Mouse (Mus musculus) liver, embryonic 14.5 days (tissue): Measurements from ENCODE around the gene Hemk1. TPM values are rescaled to one million over a fixed set of nuclear protein-coding genes. Genes with fewer than 3 reads are reported as not detected.

Experiments used
- ATAC-seq: fragments of 200-750 bp; cut with Nextera tagmentation; 2 replicates; pipeline ENCODE4 v1.8.0; 2017; ENCODE audit warnings: moderate number of reproducible peaks, mild to moderate bottlenecking, moderate library complexity; ENCODE audit not compliant: insufficient read depth
- DNase-seq, 3 experiments: peaks; one replicate each; pipeline ENCODE4 v3.0.0-alpha.2; 2012 to 2013; ENCODE audit warnings: low read depth in 3 of 3, low spot score in 3 of 3
- H3K27ac ChIP-seq: fragments of 300-500 bp; sonication (generic); 2 replicates; pipeline ENCODE4 v1.5.1; 2014; ENCODE audit warnings: moderate library complexity, mild to moderate bottlenecking, control low read depth, inconsistent platforms
- H3K27me3 ChIP-seq: fragments of 300-500 bp; sonication (generic); 2 replicates; pipeline ENCODE4 v1.6.1; 2014; ENCODE audit warnings: mild to moderate bottlenecking, low read length, moderate library complexity; ENCODE audit not compliant: control insufficient read depth, insufficient read depth
- H3K36me3 ChIP-seq: fragments of 300-500 bp; sonication (generic); replicated peaks from 2 replicates; pipeline ENCODE4 v1.6.1; 2014; ENCODE audit warnings: low read depth; ENCODE audit not compliant: control insufficient read depth, insufficient read depth
- H3K4me1 ChIP-seq, 2 experiments: fragments of 200-500 bp in 1 of 2; fragments of 300-500 bp in 1 of 2; sonication (generic) in 1 of 2; replicated peaks; 2 replicates each; pipeline ENCODE4 v1.6.1; 2012 to 2014; ENCODE audit warnings: antibody characterized with exemption in 1 of 2, inconsistent platforms in 1 of 2, low read length in 1 of 2; ENCODE audit not compliant: control insufficient read depth in 2 of 2, insufficient read depth in 2 of 2
- H3K4me2 ChIP-seq: fragments of 300-500 bp; sonication (generic); 2 replicates; pipeline ENCODE4 v1.6.1; 2014; ENCODE audit warnings: low read depth, mild to moderate bottlenecking, control low read depth, moderate library complexity
- H3K4me3 ChIP-seq, 2 experiments: fragments of 200-500 bp in 1 of 2; fragments of 300-500 bp in 1 of 2; sonication (generic) in 1 of 2; 2 replicates each; pipeline ENCODE4 v1.5.1; 2012 to 2014; ENCODE audit warnings: low read depth in 2 of 2, low read length in 2 of 2, mild to moderate bottlenecking in 2 of 2, control low read depth in 1 of 2, inconsistent platforms in 1 of 2, moderate library complexity in 1 of 2; ENCODE audit not compliant: insufficient read depth in 1 of 2
- H3K9ac ChIP-seq: fragments of 300-500 bp; sonication (generic); replicated peaks from 2 replicates; pipeline ENCODE4 v1.6.1; 2014; ENCODE audit warnings: mild to moderate bottlenecking, control low read depth, moderate library complexity
- H3K9me3 ChIP-seq: fragments of 300-500 bp; sonication (generic); 2 replicates; pipeline ENCODE4 v1.6.1; 2016; ENCODE audit warnings: low read length, mixed read lengths; ENCODE audit not compliant: control insufficient read depth
- CTCF ChIP-seq: IDR thresholded peaks from 2 replicates; pipeline ENCODE4 v1.5.1; 2016; ENCODE audit warnings: antibody characterized with exemption, low read depth, control low read depth
- EP300 ChIP-seq: IDR thresholded peaks from 2 replicates; pipeline ENCODE4 v1.6.1; 2016; ENCODE audit warnings: antibody characterized with exemption, low read depth
- WGBS: fragments of 180-500 bp; shearing (Covaris S2); extraction: QIAGEN DNeasy Blood & Tissue Kit; methylation state at CpG from one replicate; pipeline ENCODE4 v1.1.7; 2014; ENCODE audit not compliant: insufficient replicate concordance; 5-methylcytosine and 5-hydroxymethylcytosine counted together
- polyA plus RNA-seq, 2 experiments: library from polyadenylated mRNA; depleted of rRNA in 1 of 2; stranded (reverse) in 1 of 2; unstranded in 1 of 2; fragments of >200 nt; fragmentation: Nextera tagmentation in 1 of 2; extraction: Ambion mirVana in 1 of 2; gene quantifications; 2 replicates each; pipeline versions ENCODE4 v1.2.1 to v1.2.3; 2012 to 2014

The Hemk1 gene
- polyA plus RNA-seq, 2 experiments: 2.2 to 3.3 TPM

- H3K36me3 ChIP-seq: no peaks in the 10 kb centered on the region
- peaks cover 7 to 33% of the 10 kb centered on the region in 2 experiments for H3K4me1 ChIP-seq
- peak within 1 kb of the TSS; percentile 56 to 72 for H3K4me3 ChIP-seq
- peak within 1 kb of the TSS; percentile 5; the same call in 1 of the 2 replicates for H3K27ac ChIP-seq
- peak within 1 kb of the TSS; percentile 41 for H3K9ac ChIP-seq
- peak; percentile 56 to 94 (median 66) for DNase-seq
- no peaks in the 10 kb centered on the region for H3K9me3 ChIP-seq
- H3K27me3 ChIP-seq: peaks cover 3% of the 10 kb centered on the region; the same call in 1 of the 2 replicates
- WGBS: under 1% methylated on average over 49 of the region's 49 CpGs
- peak; percentile 83 for ATAC-seq
- TF ChIP-seq CTCF (peak; percentile 59), EP300 (no peak)
- H3K4me2 ChIP-seq: peak within 1 kb of the TSS; percentile 84
Measured at GRCm38 (mm10) chr9:107289211-107290076, 48.7 kb downstream of the Hemk1 start, which contains the start of gene Mapkapk3. TSS of gene Mapkapk3 (minus strand) at chr9:107289877.

GRCm38 (mm10) chr9:107288711-107289110 is 49.4 kb downstream of the Hemk1 start:
- WGBS: 13% methylated on average over 8 of the region's 8 CpGs
- Histone ChIP-seq H3K36me3 (no peaks in the 10 kb centered on the region), H3K4me2 (peak overlapping the region; percentile 84), H3K4me1 (peaks cover 7 to 32% of the 10 kb centered on the region in 2 experiments), H3K4me3 (peak overlapping the region; percentile 56 to 72), H3K9ac (no peak overlapping the region), H3K27me3 (peaks cover 3% of the 10 kb centered on the region; the same call in 1 of the 2 replicates), H3K27ac (no peak overlapping the region), H3K9me3 (no peaks in the 10 kb centered on the region)
- DNase-seq (peak in 2 of 3 experiments; percentile 51 to 84), ATAC-seq (peak; percentile 60)
- TF ChIP-seq CTCF (no peak), EP300 (no peak)

GRCm38 (mm10) chr9:107288105-107288650 is 50.0 kb downstream of the Hemk1 start:
- 68% methylated on average over 14 of the region's 14 CpGs for WGBS
- Histone ChIP-seq H3K9me3 (no peaks in the 10 kb centered on the region), H3K27me3 (peaks cover under 1% of the 10 kb centered on the region; the same call in 1 of the 2 replicates), H3K9ac (no peak overlapping the region), H3K4me1 (peaks cover 7 to 32% of the 10 kb centered on the region in 2 experiments), H3K36me3 (no peaks in the 10 kb centered on the region), H3K4me2 (peak overlapping the region; percentile 84), H3K4me3 (peak overlapping the region; percentile 56 to 72; a peak in 2 of 4 replicates), H3K27ac (no peak overlapping the region)
- no peak for DNase-seq
- ATAC-seq: no peak
- TF ChIP-seq EP300 (no peak), CTCF (no peak)

GRCm38 (mm10) chr9:107287294-107287693 is 50.9 kb downstream of the Hemk1 start:
- Histone ChIP-seq H3K36me3 (no peaks in the 10 kb centered on the region), H3K9me3 (no peaks in the 10 kb centered on the region), H3K4me2 (no peak overlapping the region), H3K27ac (no peak overlapping the region), H3K9ac (no peak overlapping the region), H3K4me1 (peaks cover 7 to 32% of the 10 kb centered on the region in 2 experiments), H3K4me3 (no peak overlapping the region), H3K27me3 (no peaks in the 10 kb centered on the region)
- TF ChIP-seq EP300 (no peak), CTCF (no peak)
- WGBS: 28% methylated on average over 2 of the region's 2 CpGs
- ATAC-seq (no peak), DNase-seq (no peak)

GRCm38 (mm10) chr9:107285009-107285408 is 53.1 kb downstream of the Hemk1 start:
- Histone ChIP-seq H3K27ac (no peak overlapping the region), H3K9me3 (no peaks in the 10 kb centered on the region), H3K36me3 (no peaks in the 10 kb centered on the region), H3K4me1 (peaks cover 4 to 35% of the 10 kb centered on the region in 2 experiments), H3K9ac (no peak overlapping the region), H3K4me2 (no peak overlapping the region), H3K4me3 (no peak overlapping the region), H3K27me3 (no peaks in the 10 kb centered on the region)
- ATAC-seq (no peak), DNase-seq (no peak)
- WGBS: 11% methylated on average over 3 of the region's 3 CpGs
- no peak for TF ChIP-seq EP300
- no peak for TF ChIP-seq CTCF
